Mouse (Mus musculus): ENCODE measurements around the gene Gm11273. TPM values are rescaled to one million over a fixed set of nuclear protein-coding genes. Genes with fewer than 3 reads are reported as not detected.

Gene Gm11273
- polyA plus RNA-seq, 1 experiment, result 23.3 TPM

- no peak for TF ChIP-seq GATA1 (IDR thresholded peaks at IDR 0.05; ENCODE audit: low read length)
Measured at GRCm38 (mm10) chr13:21467336-21467735, 33.9 kb downstream of the Gm11273 start.

GRCm38 (mm10) chr13:21456347-21456746 is 44.9 kb downstream of the Gm11273 start:
- no peak for TF ChIP-seq GATA1 (IDR thresholded peaks at IDR 0.05; ENCODE audit: low read length)

- no peak for TF ChIP-seq GATA1 (IDR thresholded peaks at IDR 0.05; ENCODE audit: low read length)
Measured at GRCm38 (mm10) chr13:21454133-21454532, 47.1 kb downstream of the Gm11273 start.

- TF ChIP-seq GATA1 (IDR thresholded peaks at IDR 0.05; ENCODE audit: low read length), result no peak
Measured at GRCm38 (mm10) chr13:21453449-21453848, 47.8 kb downstream of the Gm11273 start, which contains the start of gene Zscan26. Zscan26 (minus strand) TSS chr13:21453730.

- TF ChIP-seq GATA1 (IDR thresholded peaks at IDR 0.05; ENCODE audit: low read length), result no peak
Measured at GRCm38 (mm10) chr13:21453042-21453441, 48.2 kb downstream of the Gm11273 start.

Other genes with a start within 250 kb of the Gm11273 start
- not detected in 2 replicates for gene Gpx5, start 208.7 kb downstream of the Gm11273 start, polyA plus RNA-seq (2012)
- gene Gpx6, start 189.3 kb downstream of the Gm11273 start, polyA plus RNA-seq (2012), result not detected in 2 replicates
- not detected in 2 replicates for gene Olfr1367, start 154.5 kb downstream of the Gm11273 start, polyA plus RNA-seq (2012)
- gene Zscan12, start 138.6 kb downstream of the Gm11273 start, polyA plus RNA-seq (2012), result 2.9 and 3.9 TPM in 2 replicates
- 3.7 and 4.9 TPM in 2 replicates for gene Zkscan3, start 98.7 kb downstream of the Gm11273 start, polyA plus RNA-seq (2012)
- gene Pgbd1, start 60.4 kb downstream of the Gm11273 start, polyA plus RNA-seq (2012), result 0.17 and 0.22 TPM in 2 replicates
- gene Zscan26, start 47.7 kb downstream of the Gm11273 start, polyA plus RNA-seq (2012), result 2.7 and 3.1 TPM in 2 replicates
- 1.1 and 1.9 TPM in 2 replicates for gene Nkapl, start 32.9 kb downstream of the Gm11273 start, polyA plus RNA-seq (2012)
- gene Zkscan4, start 22.5 kb downstream of the Gm11273 start, polyA plus RNA-seq (2012), result not detected in 2 replicates
- gene Gm10065, start 22.0 kb downstream of the Gm11273 start, polyA plus RNA-seq (2012), result not detected in 2 replicates
- gene AK157302, start 6.2 kb downstream of the Gm11273 start, polyA plus RNA-seq (2012), result 0.04 TPM in 1 of 2 replicates, not detected in the other
- 5.9 and 6.2 TPM in 2 replicates for gene Zkscan8, start 29.7 kb upstream of the Gm11273 start, polyA plus RNA-seq (2012)
- not detected in 2 replicates for gene Olfr1366, start 41.4 kb upstream of the Gm11273 start, polyA plus RNA-seq (2012)
- not detected in 2 replicates for gene Olfr1535, start 58.5 kb upstream of the Gm11273 start, polyA plus RNA-seq (2012)
- gene Olfr1364, start 80.3 kb upstream of the Gm11273 start, polyA plus RNA-seq (2012), result not detected in 2 replicates
- not detected in 2 replicates for gene Olfr1362, start 112.6 kb upstream of the Gm11273 start, polyA plus RNA-seq (2012)
- not detected in 2 replicates for gene Olfr11, start 141.1 kb upstream of the Gm11273 start, polyA plus RNA-seq (2012)
- not detected in 2 replicates for gene Olfr1361, start 162.0 kb upstream of the Gm11273 start, polyA plus RNA-seq (2012)
- not detected in 2 replicates for gene Olfr1360, start 176.0 kb upstream of the Gm11273 start, polyA plus RNA-seq (2012)
- not detected in 2 replicates for gene Olfr1359, start 196.7 kb upstream of the Gm11273 start, polyA plus RNA-seq (2012)
- gene Hist1h2bl, start 214.7 kb upstream of the Gm11273 start, polyA plus RNA-seq (2012), result 9.8 and 10.6 TPM in 2 replicates
- 372 and 421 TPM in 2 replicates for gene Hist1h2ai, start 215.0 kb upstream of the Gm11273 start, polyA plus RNA-seq (2012)
- gene Hist1h3h, start 216.2 kb upstream of the Gm11273 start, polyA plus RNA-seq (2012), result 53.9 and 54.4 TPM in 2 replicates
- gene Hist1h2bm, start 220.6 kb upstream of the Gm11273 start, polyA plus RNA-seq (2012), result 1.9 and 2.1 TPM in 2 replicates
- 1.9 and 2.4 TPM in 2 replicates for gene Hist1h4j, start 233.6 kb upstream of the Gm11273 start, polyA plus RNA-seq (2012)
- 22.6 and 25.4 TPM in 2 replicates for gene Hist1h4k, start 249.1 kb upstream of the Gm11273 start, polyA plus RNA-seq (2012)